Mouse (Mus musculus) ovary, postnatal 14 days (tissue): ENCODE results near the gene Ucp2.

ENCODE experiments used
- DNase-seq: peaks from one replicate; pipeline ENCODE4 v3.0.0; 2022; ENCODE audit warnings: low spot score

Gene Ucp2

GRCm38 (mm10) chr7:100493117-100493483, at the start of gene Ucp2:
Gene Ucp2 (plus strand): TSS chr7:100493337.
- peak; percentile 85 for DNase-seq

- no peak for DNase-seq
Observed at GRCm38 (mm10) chr7:100443728-100444127, 49.4 kb upstream of the Ucp2 start.

- DNase-seq = no peak
Observed at GRCm38 (mm10) chr7:100446271-100446670, 46.9 kb upstream of the Ucp2 start.

DNA sequence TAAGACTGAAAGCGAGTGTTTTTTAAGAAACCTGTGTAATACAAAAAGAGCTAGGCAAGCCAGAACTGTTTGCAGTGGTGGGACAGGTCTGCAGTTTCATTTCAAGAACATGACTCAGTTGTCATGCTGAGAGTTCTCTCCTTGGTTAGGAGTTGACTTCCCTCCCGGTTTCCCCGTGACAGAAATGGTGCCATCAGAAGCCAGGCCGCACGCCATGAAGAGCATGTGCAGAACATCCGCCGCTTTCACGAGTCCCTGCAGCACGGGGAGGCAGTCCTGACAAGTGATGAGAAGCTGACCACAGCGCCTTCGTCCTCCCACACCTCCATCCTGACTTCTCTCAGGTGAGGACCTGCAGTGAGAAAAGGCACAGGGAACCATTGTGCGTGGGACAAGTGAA, 44.6 kb upstream of the Ucp2 start:
- DNase-seq = no peak

DNA sequence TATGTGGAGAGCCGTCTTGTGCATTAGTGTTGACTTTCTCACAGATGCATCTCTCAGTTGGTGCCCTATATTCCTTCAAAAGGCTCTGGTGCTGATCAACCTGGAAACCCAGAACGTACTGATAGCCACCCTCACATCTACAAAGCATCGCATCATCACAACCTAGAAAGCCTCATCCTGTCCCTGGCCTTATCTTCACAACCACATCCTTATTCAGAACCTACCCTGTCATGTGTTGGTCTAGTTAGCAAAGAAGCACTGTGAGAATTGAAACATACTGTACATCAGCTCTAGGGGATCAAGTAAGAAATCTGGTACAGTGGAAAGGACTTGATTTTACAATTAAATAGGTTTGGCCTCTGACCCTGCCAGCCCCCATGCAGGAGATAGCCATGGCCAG, 44.2 kb upstream of the Ucp2 start:
- DNase-seq = no peak

DNA sequence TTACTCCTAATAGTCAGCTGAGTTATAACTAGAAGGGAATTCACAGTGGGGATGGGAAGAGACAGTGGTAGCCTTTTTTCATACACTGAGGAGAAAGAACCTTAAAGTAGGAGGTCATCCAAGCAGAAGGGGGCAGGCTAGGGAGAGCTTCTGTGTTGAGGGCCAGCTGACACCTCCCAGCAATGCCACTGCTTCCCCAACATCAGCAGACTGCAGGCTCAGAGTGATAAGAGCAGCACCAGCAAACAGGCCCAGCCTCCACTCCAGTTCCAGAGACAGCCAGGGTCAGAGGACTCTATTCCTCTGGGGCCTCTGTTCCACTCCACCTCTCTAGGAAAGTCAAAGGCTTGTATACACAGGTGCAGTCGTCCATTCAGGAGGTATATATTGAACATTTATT, 35.0 kb upstream of the Ucp2 start:
- DNase-seq = no peak

- DNase-seq = no peak
Observed at GRCm38 (mm10) chr7:100459862-100460261, 33.3 kb upstream of the Ucp2 start.

GRCm38 (mm10) chr7:100461621-100462151, 31.5 kb upstream of the Ucp2 start:
- DNase-seq = no peak

DNA sequence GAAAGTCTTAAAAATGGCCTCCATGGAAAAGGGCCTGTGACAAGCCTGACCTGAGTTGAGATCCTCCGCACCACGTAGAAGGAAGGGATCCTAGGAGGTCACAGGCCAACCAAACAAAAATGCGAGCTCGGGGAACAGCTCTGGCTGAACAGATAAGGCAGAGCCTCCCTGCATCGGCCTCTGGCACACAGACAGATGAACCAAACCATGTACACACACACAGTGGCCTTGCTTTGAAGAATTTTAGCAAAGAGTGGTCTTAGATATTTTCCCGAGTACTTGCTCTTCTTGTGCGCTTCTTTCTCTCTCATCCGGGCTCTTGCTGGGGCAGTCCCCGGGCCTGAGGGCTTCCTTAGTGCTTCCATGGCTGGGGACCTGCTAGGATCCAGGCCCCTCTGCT, 29.9 kb upstream of the Ucp2 start:
- no peak for DNase-seq

GRCm38 (mm10) chr7:100463757-100464156, 29.4 kb upstream of the Ucp2 start:
- no peak for DNase-seq

GRCm38 (mm10) chr7:100464248-100464647, 28.9 kb upstream of the Ucp2 start:
- DNase-seq = no peak

GRCm38 (mm10) chr7:100465248-100465647, 27.9 kb upstream of the Ucp2 start:
- no peak for DNase-seq

- DNase-seq = peak; percentile 84
Observed at GRCm38 (mm10) chr7:100465656-100466309, 27.4 kb upstream of the Ucp2 start.

GRCm38 (mm10) chr7:100466781-100467510, 26.2 kb upstream of the Ucp2 start:
- DNase-seq = no peak

GRCm38 (mm10) chr7:100468761-100469160, 24.4 kb upstream of the Ucp2 start:
- no peak for DNase-seq

GRCm38 (mm10) chr7:100469502-100469901, 23.6 kb upstream of the Ucp2 start:
- no peak for DNase-seq

DNA sequence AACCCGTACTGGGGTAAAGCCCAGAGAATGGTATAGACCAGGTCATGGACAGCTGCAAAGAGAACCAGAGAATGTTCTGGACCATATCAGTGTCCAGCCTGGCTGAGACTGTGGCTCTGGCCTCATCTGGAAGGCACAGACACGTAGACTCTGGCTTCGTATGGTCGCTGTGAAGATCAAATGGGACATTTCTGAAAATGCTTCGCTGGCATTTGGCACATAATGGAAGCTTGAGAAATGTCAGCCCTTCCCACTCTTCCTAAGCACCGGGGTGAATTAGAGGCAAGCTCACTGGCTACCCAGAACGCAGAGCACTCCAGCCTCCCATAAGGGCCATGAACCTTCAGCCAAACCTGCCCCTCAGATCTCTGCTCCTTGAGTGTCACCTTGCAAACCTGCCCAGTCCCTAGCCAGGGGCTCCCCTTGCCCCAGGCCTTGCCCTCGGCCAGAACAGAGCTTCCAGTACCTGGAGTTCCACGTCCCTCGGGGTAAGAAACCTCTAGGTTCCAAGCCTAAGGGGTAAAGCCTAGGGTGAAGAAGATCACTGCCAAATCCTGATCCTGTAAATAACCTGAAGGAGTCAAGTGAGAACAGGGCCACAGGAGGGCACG, 22.2 kb upstream of the Ucp2 start:
- DNase-seq = no peak

- no peak for DNase-seq
Observed at GRCm38 (mm10) chr7:100471407-100471797, 21.7 kb upstream of the Ucp2 start.

- DNase-seq = no peak
Observed at GRCm38 (mm10) chr7:100472777-100473176, 20.4 kb upstream of the Ucp2 start, which contains the start of gene Ucp3. Gene Ucp3 (plus strand): TSS chr7:100472990.

GRCm38 (mm10) chr7:100473846-100474454, 19.2 kb upstream of the Ucp2 start:
- DNase-seq = no peak

DNA sequence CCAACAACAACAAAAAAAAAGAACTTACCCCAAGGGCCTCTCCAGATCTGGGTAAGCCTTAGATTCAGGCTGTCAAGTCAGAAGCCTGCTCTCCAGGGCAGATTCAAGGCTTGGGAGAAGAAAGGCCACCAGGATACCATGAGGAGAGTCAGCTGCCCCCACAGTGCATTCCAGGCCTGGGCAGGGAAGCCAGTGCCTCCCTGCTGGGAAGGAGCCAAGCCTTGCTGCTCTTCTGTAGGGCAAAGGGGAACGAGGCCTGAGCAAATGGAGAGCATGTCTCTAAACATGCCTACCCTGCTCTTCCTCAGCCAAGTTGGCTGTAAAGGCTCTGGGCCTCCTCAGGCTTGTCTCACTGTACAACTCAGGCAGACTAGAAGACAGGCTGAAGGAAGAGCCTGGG, 18.5 kb upstream of the Ucp2 start:
- DNase-seq = no peak

DNA sequence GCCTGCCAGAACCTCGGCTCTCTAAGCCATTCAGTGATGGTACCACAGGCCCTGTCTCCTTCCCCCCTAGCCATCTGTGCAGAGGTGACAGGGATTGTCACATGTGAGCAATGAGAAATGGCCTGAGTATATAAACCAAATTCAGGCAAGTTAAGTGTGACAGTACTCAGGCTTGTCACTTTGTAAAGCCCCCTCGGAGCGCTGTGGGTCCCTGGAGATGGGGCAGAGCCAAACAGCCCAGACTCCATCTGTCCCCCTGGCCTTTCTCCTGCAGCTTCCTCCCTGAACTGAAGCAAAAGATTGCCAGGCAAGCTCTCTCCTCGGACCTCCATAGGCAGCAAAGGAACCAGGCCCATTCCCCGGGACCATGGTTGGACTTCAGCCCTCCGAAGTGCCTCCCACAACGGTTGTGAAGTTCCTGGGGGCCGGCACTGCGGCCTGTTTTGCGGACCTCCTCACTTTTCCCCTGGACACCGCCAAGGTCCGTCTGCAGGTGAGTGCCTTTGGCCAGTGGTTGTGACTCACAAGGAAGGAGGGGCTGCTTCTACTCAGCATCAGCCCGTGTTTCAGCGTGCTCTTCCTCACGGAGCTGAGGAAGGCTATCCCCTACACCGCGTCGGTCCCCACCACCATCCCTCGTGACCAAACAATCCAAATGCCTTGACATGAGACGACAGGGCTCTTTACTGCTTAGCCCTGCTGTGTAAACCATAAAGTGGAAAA, 13.9 kb upstream of the Ucp2 start:
- no peak for DNase-seq
